Mouse (Mus musculus): ENCODE measurements around the gene Cerk. TPM values are rescaled to one million over a fixed set of nuclear protein-coding genes. Genes with fewer than 3 reads are reported as not detected.

The Cerk gene
- total RNA-seq, 2 experiments from 2014 or later, result 28.0 to 28.1 TPM

- peak; percentile 90 to 94 for DNase-seq
- intact Hi-C loops (cut with DNase I), result loop anchor here (2.0 kb wide), 2 partner anchors 80 to 238 kb away; no protein-coding TSS in a partner anchor
Measured at GRCm38 (mm10) chr15:86134941-86135783, 50.8 kb downstream of the Cerk start.

- intact Hi-C loops (cut with DNase I), result no loop called here
Measured at GRCm38 (mm10) chr15:86130657-86131056, 55.3 kb downstream of the Cerk start.

GRCm38 (mm10) chr15:86129036-86129435, 56.9 kb downstream of the Cerk start:
- intact Hi-C loops (cut with DNase I), result loop anchor here (10.0 kb wide), 1 partner anchor 414 kb away; no protein-coding TSS in a partner anchor
- DNase-seq, result no peak

More at GRCm38 (mm10) chr15:86130657-86131056, 55.3 kb downstream of the Cerk start:
- no peak for DNase-seq

- peak; percentile 78 to 83 for DNase-seq
- intact Hi-C loops (cut with DNase I), result loop anchor here (1.0 to 10.0 kb wide), 2 partner anchors 70 to 410 kb away; no protein-coding TSS in a partner anchor
Measured at GRCm38 (mm10) chr15:86124359-86124758, 61.6 kb downstream of the Cerk start.

GRCm38 (mm10) chr15:86123409-86123808, 62.5 kb downstream of the Cerk start:
- DNase-seq, result no peak
- intact Hi-C loops (cut with DNase I), result loop anchor here (2.0 to 10.0 kb wide), 2 partner anchors 33 to 409 kb away; no protein-coding TSS in a partner anchor

- intact Hi-C loops (cut with DNase I), result loop anchor here (2.0 to 10.0 kb wide), 2 partner anchors 32 to 408 kb away; no protein-coding TSS in a partner anchor
- DNase-seq, result peak; percentile 66 to 72
Measured at GRCm38 (mm10) chr15:86122261-86122949, 63.5 kb downstream of the Cerk start.

GRCm38 (mm10) chr15:86119186-86119585, 66.8 kb downstream of the Cerk start:
- intact Hi-C loops (cut with DNase I), result no loop called here
- DNase-seq, result no peak

GRCm38 (mm10) chr15:86117115-86118100, 68.5 kb downstream of the Cerk start:
- DNase-seq, result no peak
- intact Hi-C loops (cut with DNase I), result no loop called here

- DNase-seq, result peak; percentile 31 to 56
- intact Hi-C loops (cut with DNase I), result no loop called here
Measured at GRCm38 (mm10) chr15:86116421-86116820, 69.5 kb downstream of the Cerk start.

GRCm38 (mm10) chr15:86113342-86113710, 72.6 kb downstream of the Cerk start:
- no peak for DNase-seq
- intact Hi-C loops (cut with DNase I), result no loop called here

GRCm38 (mm10) chr15:86112707-86113341, 73.1 kb downstream of the Cerk start:
- intact Hi-C loops (cut with DNase I), result no loop called here
- no peak for DNase-seq

- no peak for DNase-seq
- intact Hi-C loops (cut with DNase I), result loop anchor here (2.0 kb wide), 1 partner anchor 20 kb away; no protein-coding TSS in a partner anchor
Measured at GRCm38 (mm10) chr15:86110361-86111103, 75.4 kb downstream of the Cerk start.

- intact Hi-C loops (cut with DNase I), result loop anchor here (2.0 kb wide), 1 partner anchor 19 kb away; no protein-coding TSS in a partner anchor
- DNase-seq, result peak; percentile 45 to 59
Measured at GRCm38 (mm10) chr15:86109650-86110211, 76.2 kb downstream of the Cerk start.

- intact Hi-C loops (cut with DNase I), result no loop called here
- peak in 1 of 2 experiments; percentile 59 for DNase-seq
Measured at GRCm38 (mm10) chr15:86109245-86109644, 76.7 kb downstream of the Cerk start.

- intact Hi-C loops (cut with DNase I), result no loop called here
- DNase-seq, result no peak
Measured at GRCm38 (mm10) chr15:86107831-86108471, 78.0 kb downstream of the Cerk start.

- DNase-seq, result no peak
- intact Hi-C loops (cut with DNase I), result no loop called here
Measured at GRCm38 (mm10) chr15:86105751-86106150, 80.2 kb downstream of the Cerk start.

- intact Hi-C loops (cut with DNase I), result no loop called here
- DNase-seq, result no peak
Measured at GRCm38 (mm10) chr15:86105345-86105697, 80.6 kb downstream of the Cerk start.
